Mouse (Mus musculus): ENCODE data around the gene Ropn1.

GRCm38 (mm10) chr16:34706487-34706946, 56.8 kb downstream of the Ropn1 start:
- TF ChIP-seq CTCF (IDR thresholded peaks at IDR 0.05; ENCODE audit: extremely low read depth, insufficient read depth, low read length) (no peak), POLR2A (IDR thresholded peaks at IDR 0.05; ENCODE audit: extremely low read depth, insufficient read depth, low read length) (no peak)

Measured in cortical plate, adult 2 months (tissue).